Mouse (Mus musculus) intestine, postnatal 0 days (tissue): ENCODE data around the gene Lrcol1. TPM values are rescaled to one million over a fixed set of nuclear protein-coding genes. Genes with fewer than 3 reads are reported as not detected.

Source experiments
- ATAC-seq: fragments of 200-750 bp; cut with Nextera tagmentation; 2 replicates; pipeline ENCODE4 v1.8.0; 2017; ENCODE audit warnings: mild to moderate bottlenecking, moderate TSS enrichment, moderate library complexity
- H3K27ac ChIP-seq: fragments of 300-500 bp; sonication (generic); 2 replicates; pipeline ENCODE4 v1.5.1; 2014; ENCODE audit warnings: mild to moderate bottlenecking, low read depth, low read length, moderate library complexity
- H3K27me3 ChIP-seq: fragments of 300-500 bp; sonication (generic); replicated peaks from 2 replicates; pipeline ENCODE4 v1.6.1; 2014; ENCODE audit warnings: low read length, mixed read lengths; ENCODE audit not compliant: control insufficient read depth, insufficient read depth
- H3K36me3 ChIP-seq: fragments of 300-500 bp; sonication (generic); 2 replicates; pipeline ENCODE4 v1.6.1; 2014; ENCODE audit warnings: mild to moderate bottlenecking, moderate library complexity; ENCODE audit not compliant: control insufficient read depth, insufficient read depth
- H3K4me1 ChIP-seq: fragments of 300-500 bp; sonication (generic); replicated peaks from 2 replicates; pipeline ENCODE4 v1.6.1; 2014; ENCODE audit warnings: antibody characterized with exemption, low read length, mixed read lengths; ENCODE audit not compliant: control insufficient read depth, insufficient read depth
- H3K4me2 ChIP-seq: fragments of 300-500 bp; sonication (generic); replicated peaks from 2 replicates; pipeline ENCODE4 v1.6.1; 2014; ENCODE audit warnings: low read depth, mild to moderate bottlenecking, moderate library complexity
- H3K4me3 ChIP-seq: fragments of 300-500 bp; sonication (generic); 2 replicates; pipeline ENCODE4 v1.5.1; 2014; ENCODE audit warnings: low read depth, low read length
- H3K9ac ChIP-seq: fragments of 300-500 bp; sonication (generic); 2 replicates; pipeline ENCODE4 v1.6.1; 2014; ENCODE audit warnings: mild to moderate bottlenecking, low read depth, low read length
- H3K9me3 ChIP-seq: fragments of 300-500 bp; sonication (generic); 2 replicates; pipeline ENCODE4 v1.6.1; 2016; ENCODE audit warnings: mixed run types; ENCODE audit not compliant: control insufficient read depth
- CTCF ChIP-seq: sonication (generic); IDR thresholded peaks from 2 replicates; pipeline ENCODE4 v1.5.1; 2016; ENCODE audit warnings: low read depth, mild to moderate bottlenecking, control low read depth, antibody characterized with exemption, moderate library complexity
- WGBS: fragments of 180-500 bp; shearing (Covaris S2); extraction: QIAGEN DNeasy Blood & Tissue Kit; methylation state at CpG from one replicate; pipeline ENCODE4 v1.1.7; 2014; 5-methylcytosine and 5-hydroxymethylcytosine counted together
- polyA plus RNA-seq: library from polyadenylated mRNA; unstranded; fragments of >200 nt; fragmentation: Nextera tagmentation; extraction: Ambion mirVana; gene quantifications from 2 replicates; pipeline ENCODE4 v1.2.1, GENCODE M21; 2015

Lrcol1 gene
- polyA plus RNA-seq, 1 experiment from 2014 or later = not detected

- Histone ChIP-seq H3K27me3 (peaks cover 12% of the 10 kb centered on the region), H3K9ac (peak within 1 kb of the TSS; percentile 57), H3K36me3 (no peaks in the 10 kb centered on the region), H3K4me2 (peak within 1 kb of the TSS; percentile 82), H3K27ac (no peak within 1 kb of the TSS), H3K4me3 (peak within 1 kb of the TSS; percentile 40), H3K4me1 (no peaks in the 10 kb centered on the region), H3K9me3 (no peaks in the 10 kb centered on the region)
- peak; percentile 88 for ATAC-seq
- TF ChIP-seq CTCF = peak; percentile 38
- WGBS = 1% methylated on average over 43 of the region's 43 CpGs
Measured at GRCm38 (mm10) chr5:110342648-110343284, 1.8 kb upstream of the Lrcol1 start, which contains the start of gene P2rx2. Gene P2rx2, minus strand, starts transcription at chr5:110343212.

- 83% methylated on average over 4 of the region's 4 CpGs for WGBS
- Histone ChIP-seq H3K27me3 (peaks cover 12% of the 10 kb centered on the region), H3K4me2 (no peak overlapping the region), H3K36me3 (no peaks in the 10 kb centered on the region), H3K4me3 (no peak overlapping the region), H3K4me1 (no peaks in the 10 kb centered on the region), H3K9ac (no peak overlapping the region), H3K9me3 (no peaks in the 10 kb centered on the region), H3K27ac (no peak overlapping the region)
- ATAC-seq = no peak
- TF ChIP-seq CTCF = no peak
Measured at GRCm38 (mm10) chr5:110345553-110345952, 1.0 kb downstream of the Lrcol1 start.

- Histone ChIP-seq H3K4me2 (no peak overlapping the region), H3K4me3 (no peak overlapping the region), H3K27me3 (peaks cover 9% of the 10 kb centered on the region), H3K36me3 (no peaks in the 10 kb centered on the region), H3K9ac (no peak overlapping the region), H3K27ac (no peak overlapping the region), H3K9me3 (no peaks in the 10 kb centered on the region), H3K4me1 (no peaks in the 10 kb centered on the region)
- no peak for ATAC-seq
- WGBS = 84% methylated on average over 8 of the region's 8 CpGs
- TF ChIP-seq CTCF = no peak
Measured at GRCm38 (mm10) chr5:110347006-110347405, 2.5 kb downstream of the Lrcol1 start.

- WGBS = 12% methylated on average over 7 of the region's 7 CpGs
- TF ChIP-seq CTCF = peak; percentile 69
- Histone ChIP-seq H3K27ac (no peak overlapping the region), H3K4me2 (no peak overlapping the region), H3K4me3 (no peak overlapping the region), H3K9me3 (no peaks in the 10 kb centered on the region), H3K4me1 (no peaks in the 10 kb centered on the region), H3K9ac (no peak overlapping the region), H3K27me3 (no peaks in the 10 kb centered on the region), H3K36me3 (no peaks in the 10 kb centered on the region)
- ATAC-seq = peak; percentile 22; the same call in 1 of the 2 replicates
Measured at GRCm38 (mm10) chr5:110354716-110355115, 10.2 kb downstream of the Lrcol1 start.

- Histone ChIP-seq H3K36me3 (no peaks in the 10 kb centered on the region), H3K27ac (no peak overlapping the region), H3K4me2 (no peak overlapping the region), H3K9ac (no peak overlapping the region), H3K9me3 (no peaks in the 10 kb centered on the region), H3K4me3 (no peak overlapping the region), H3K4me1 (no peaks in the 10 kb centered on the region), H3K27me3 (no peaks in the 10 kb centered on the region)
- peak; percentile 89 for TF ChIP-seq CTCF
- ATAC-seq = peak; percentile 42; the same call in 1 of the 2 replicates
- WGBS = 41% methylated on average over 8 of the region's 9 CpGs
Measured at GRCm38 (mm10) chr5:110357531-110358179, 13.1 kb downstream of the Lrcol1 start.

- no peak for ATAC-seq
- Histone ChIP-seq H3K4me2 (no peak overlapping the region), H3K36me3 (peaks cover 3% of the 10 kb centered on the region; the same call in 1 of the 2 replicates), H3K9ac (no peak overlapping the region), H3K4me3 (no peak overlapping the region), H3K4me1 (0 out of 2 replicates have a peak, but pooled peaks cover 4% of the 10 kb centered on the region), H3K27me3 (no peaks in the 10 kb centered on the region), H3K27ac (no peak overlapping the region), H3K9me3 (no peaks in the 10 kb centered on the region)
- TF ChIP-seq CTCF = no peak
- 89% methylated on average over 6 of the region's 6 CpGs for WGBS
Measured at GRCm38 (mm10) chr5:110361465-110361864, 16.9 kb downstream of the Lrcol1 start.
